Mouse (Mus musculus) myocyte (in vitro differentiated cells): Measurements from ENCODE around the gene Gm20388. TPM values are rescaled to one million over a fixed set of nuclear protein-coding genes. Genes with fewer than 3 reads are reported as not detected.
A peak's percentile ranks its signal among the peaks of the same experiment; 100 is the strongest.

ENCODE experiments used
- H3K27me3 ChIP-seq: one replicate; pipeline ENCODE4 v1.6.1; 2011; ENCODE audit not compliant: control insufficient read depth, insufficient read depth, insufficient read length
- H3K36me3 ChIP-seq: one replicate; pipeline ENCODE4 v1.6.1; 2011; ENCODE audit not compliant: control insufficient read depth, insufficient read depth
- H3K4me2 ChIP-seq: one replicate; pipeline ENCODE4 v1.6.1; 2011; ENCODE audit warnings: low read depth, control low read depth
- H3K4me3 ChIP-seq: one replicate; pipeline ENCODE4 v1.5.1; 2011; ENCODE audit warnings: mild to moderate bottlenecking, control low read depth, moderate library complexity
- H3K79me2 ChIP-seq: one replicate; pipeline ENCODE4 v1.6.1; 2011; ENCODE audit not compliant: control insufficient read depth, insufficient read depth
- H3ac ChIP-seq: one replicate; pipeline ENCODE4 v1.6.1; 2011; ENCODE audit not compliant: control insufficient read depth, insufficient read length
- CEBPB ChIP-seq: IDR thresholded peaks from 2 replicates; pipeline ENCODE4 v1.6.1; 2011; ENCODE audit warnings: mild to moderate bottlenecking, moderate library complexity; ENCODE audit not compliant: poor library complexity, insufficient read depth, severe bottlenecking
- E2F4 ChIP-seq: IDR thresholded peaks from one replicate; pipeline ENCODE4 v1.6.1; 2011; ENCODE audit warnings: mild to moderate bottlenecking, control low read depth, moderate library complexity; ENCODE audit not compliant: insufficient read depth
- MAX ChIP-seq: IDR thresholded peaks from one replicate; pipeline ENCODE4 v1.6.1; 2011; ENCODE audit warnings: low read depth, mild to moderate bottlenecking, control low read depth
- MYOD1 ChIP-seq, 3 experiments: IDR thresholded peaks; one replicate each; pipeline ENCODE4 v1.6.1; 2011; ENCODE audit warnings: control low read depth in 2 of 3, low read depth in 2 of 3, mild to moderate bottlenecking in 2 of 3, moderate library complexity in 1 of 3; ENCODE audit not compliant: insufficient read length in 2 of 3, control insufficient read depth in 1 of 3
- MYOG ChIP-seq, 3 experiments: IDR thresholded peaks; one replicate each; pipeline ENCODE4 v1.6.1; 2011; ENCODE audit warnings: control low read depth in 2 of 3, low read depth in 2 of 3, mild to moderate bottlenecking in 2 of 3; ENCODE audit not compliant: insufficient read length in 2 of 3, control insufficient read depth in 1 of 3, insufficient read depth in 1 of 3
- POLR2A ChIP-seq: IDR thresholded peaks from one replicate; pipeline ENCODE4 v1.6.1; 2011; ENCODE audit warnings: low read depth, mild to moderate bottlenecking, control low read depth, moderate library complexity; ENCODE audit not compliant: insufficient read length
- POLR2AphosphoS2 ChIP-seq: IDR thresholded peaks from one replicate; pipeline ENCODE4 v1.6.1; 2011; ENCODE audit warnings: low read depth, control low read depth; ENCODE audit not compliant: insufficient read length
- REST ChIP-seq: IDR thresholded peaks from one replicate; pipeline ENCODE4 v1.6.1; 2011; ENCODE audit warnings: mild to moderate bottlenecking, control low read depth, moderate library complexity; ENCODE audit not compliant: insufficient read depth, insufficient read length
- SRF ChIP-seq: IDR thresholded peaks from one replicate; pipeline ENCODE4 v1.6.1; 2011; ENCODE audit warnings: low read depth; ENCODE audit not compliant: control insufficient read depth, insufficient read length
- TCF12 ChIP-seq: IDR thresholded peaks from one replicate; pipeline ENCODE4 v1.6.1; 2011; ENCODE audit warnings: mild to moderate bottlenecking, control low read depth; ENCODE audit not compliant: poor library complexity, insufficient read depth, severe bottlenecking
- TCF3 ChIP-seq: IDR thresholded peaks from one replicate; pipeline ENCODE4 v1.6.1; 2011; ENCODE audit warnings: low read depth, control low read depth; ENCODE audit not compliant: insufficient read length
- USF1 ChIP-seq: IDR thresholded peaks from one replicate; pipeline ENCODE4 v1.6.1; 2011; ENCODE audit warnings: low read depth, mild to moderate bottlenecking, control low read depth, moderate library complexity
- polyA plus RNA-seq: library from polyadenylated mRNA; unstranded; fragments of >200 nt; fragmentation: generic; extraction: Trizol; gene quantifications from one replicate; pipeline ENCODE4 v1.2.1, GENCODE M21; 2012; ENCODE audit warnings: missing spikeins

The Gm20388 gene
- polyA plus RNA-seq, 1 experiment = 15.3 TPM

DNA sequence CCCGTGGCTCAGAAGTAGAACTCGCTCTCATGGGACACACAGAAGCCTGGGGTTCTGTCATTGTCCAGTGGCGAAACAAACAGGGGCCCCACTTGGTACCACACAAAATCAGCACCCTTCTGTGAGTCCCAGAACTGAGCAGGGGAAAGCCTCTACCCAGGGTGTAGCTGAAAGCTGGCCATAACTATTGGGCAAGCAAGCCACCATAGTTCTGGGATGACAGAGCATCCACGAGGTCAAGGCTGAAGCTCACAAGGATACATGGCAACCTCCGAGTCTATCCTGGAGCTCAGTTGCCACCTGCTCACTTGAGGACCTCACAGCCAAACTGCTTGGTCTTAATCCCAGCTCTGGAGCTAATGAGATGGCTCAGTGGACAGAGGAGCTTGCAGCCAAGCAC, 270.6 kb downstream of the Gm20388 start:
- H3K4me2 ChIP-seq = no peak overlapping the region
- no peaks in the 10 kb centered on the region for H3K36me3 ChIP-seq
- H3K4me3 ChIP-seq = no peak overlapping the region
- no peaks in the 10 kb centered on the region for H3K27me3 ChIP-seq
- H3K79me2 ChIP-seq = no peaks in the 10 kb centered on the region
- no peak for TF ChIP-seq SRF
- no peak for TF ChIP-seq POLR2AphosphoS2
- no peak for TF ChIP-seq REST
- no peak for TF ChIP-seq TCF12
- H3ac ChIP-seq = no peak overlapping the region

DNA sequence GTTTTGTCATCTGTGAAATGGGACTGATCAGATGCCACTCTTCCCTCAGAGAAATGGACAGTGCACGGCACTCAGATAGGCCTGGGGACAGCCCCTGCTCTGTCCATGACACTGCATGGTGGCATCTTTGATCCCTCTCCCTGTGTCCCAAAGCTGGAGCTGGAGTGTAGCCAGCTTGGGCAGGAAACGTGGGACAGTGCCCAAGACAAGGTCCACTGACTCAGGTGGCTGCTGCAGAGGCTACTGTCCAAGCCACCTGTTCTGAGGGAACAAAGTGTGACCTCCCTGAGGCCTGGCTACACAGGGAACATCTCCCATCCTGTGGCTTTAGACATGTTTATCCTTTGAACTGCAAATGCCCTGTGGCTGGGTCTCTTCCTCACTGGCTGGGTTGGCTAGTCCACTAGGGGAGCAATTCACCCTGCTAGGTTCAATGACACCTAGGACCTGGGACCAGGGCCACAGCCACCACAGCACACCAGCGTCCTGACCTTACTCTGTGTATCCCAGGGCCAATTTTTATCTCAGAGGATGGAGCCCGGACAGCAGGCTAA, 271.3 kb downstream of the Gm20388 start:
- H3K36me3 ChIP-seq = no peaks in the 10 kb centered on the region
- no peaks in the 10 kb centered on the region for H3K27me3 ChIP-seq
- no peak overlapping the region for H3K4me3 ChIP-seq
- TF ChIP-seq TCF12 = no peak
- H3K4me2 ChIP-seq = no peak overlapping the region
- H3ac ChIP-seq = no peak overlapping the region
- no peaks in the 10 kb centered on the region for H3K79me2 ChIP-seq

- no peaks in the 10 kb centered on the region for H3K27me3 ChIP-seq
- no peak overlapping the region for H3K4me3 ChIP-seq
- no peak overlapping the region for H3ac ChIP-seq
- no peaks in the 10 kb centered on the region for H3K79me2 ChIP-seq
- no peak overlapping the region for H3K4me2 ChIP-seq
- no peaks in the 10 kb centered on the region for H3K36me3 ChIP-seq
- TF ChIP-seq POLR2A (no peak), TCF12 (peak; percentile 3), SRF (peak; percentile 28), MAX (no peak), MYOG (IDR thresholded peaks at IDR 0.05; ENCODE audit: control insufficient read depth in 1 of 3, insufficient read depth in 1 of 3, insufficient read length in 2 of 3, low read depth in 2 of 3) (peak in 1 of 3 experiments; percentile 34), REST (no peak), USF1 (no peak), TCF3 (no peak), CEBPB (no peak), POLR2AphosphoS2 (no peak), E2F4 (no peak), MYOD1 (IDR thresholded peaks at IDR 0.05; ENCODE audit: control insufficient read depth in 1 of 3, insufficient read length in 2 of 3, low read depth in 2 of 3) (peak in 2 of 3 experiments; percentile 87 to 92)
Observed at GRCm38 (mm10) chr8:120184366-120184765, 273.7 kb downstream of the Gm20388 start.

- H3K79me2 ChIP-seq = no peaks in the 10 kb centered on the region
- H3K4me2 ChIP-seq = peak overlapping the region; percentile 12
- H3ac ChIP-seq = no peak overlapping the region
- no peaks in the 10 kb centered on the region for H3K27me3 ChIP-seq
- H3K36me3 ChIP-seq = no peaks in the 10 kb centered on the region
- TF ChIP-seq MYOG (IDR thresholded peaks at IDR 0.05; ENCODE audit: control insufficient read depth in 1 of 3, insufficient read depth in 1 of 3, insufficient read length in 2 of 3, low read depth in 2 of 3) (peak in 1 of 3 experiments; percentile 38), E2F4 (no peak), MYOD1 (IDR thresholded peaks at IDR 0.05; ENCODE audit: control insufficient read depth in 1 of 3, insufficient read length in 2 of 3, low read depth in 2 of 3) (peak in 1 of 3 experiments; percentile 39)
- H3K4me3 ChIP-seq = no peak overlapping the region
Observed at GRCm38 (mm10) chr8:120184850-120185792, 274.5 kb downstream of the Gm20388 start.

GRCm38 (mm10) chr8:120186454-120186853, 275.8 kb downstream of the Gm20388 start:
- Histone ChIP-seq H3K4me3 (no peak overlapping the region), H3K36me3 (no peaks in the 10 kb centered on the region)
- TF ChIP-seq POLR2AphosphoS2 = no peak
- no peak for TF ChIP-seq MAX
- no peak for TF ChIP-seq USF1
- TF ChIP-seq CEBPB = no peak
- TF ChIP-seq MYOG (IDR thresholded peaks at IDR 0.05; ENCODE audit: control insufficient read depth in 1 of 3, insufficient read depth in 1 of 3, insufficient read length in 2 of 3, low read depth in 2 of 3) = no peak
- TF ChIP-seq REST = no peak
- TF ChIP-seq E2F4 = no peak
- no peak for TF ChIP-seq POLR2A
- no peak for TF ChIP-seq TCF3
- TF ChIP-seq TCF12 = no peak
- no peak for TF ChIP-seq MYOD1 (IDR thresholded peaks at IDR 0.05; ENCODE audit: control insufficient read depth in 1 of 3, insufficient read length in 2 of 3, low read depth in 2 of 3)
- TF ChIP-seq SRF = no peak

More at GRCm38 (mm10) chr8:120186454-120186853, 275.8 kb downstream of the Gm20388 start:
- Histone ChIP-seq H3K4me2 (no peak overlapping the region), H3K27me3 (no peaks in the 10 kb centered on the region), H3ac (no peak overlapping the region), H3K79me2 (no peaks in the 10 kb centered on the region)
